Mouse (Mus musculus) stomach, postnatal 0 days (tissue): Measurements from ENCODE around the gene Ica1.

ENCODE experiments used
- CTCF ChIP-seq: IDR thresholded peaks from 2 replicates; pipeline ENCODE4 v1.5.1; 2016; ENCODE audit warnings: antibody characterized with exemption, low read depth, mild to moderate bottlenecking, moderate library complexity
- EP300 ChIP-seq: optimal IDR thresholded peaks from 2 replicates; pipeline ENCODE3; 2016; ENCODE audit warnings: antibody characterized with exemption

GRCm38 (mm10) chr6:8647513-8648184 is 130.6 kb downstream of the Ica1 start:
- TF ChIP-seq CTCF (no peak), EP300 (no peak)
